Mouse (Mus musculus) E14TG2a.4 (cell line): ENCODE measurements around the gene Cntn1.

ENCODE experiments used
- CTCF ChIP-seq: conservative IDR thresholded peaks from 2 replicates; pipeline ENCODE4 v1.5.1; 2014; ENCODE audit warnings: low read length
- POU5F1 ChIP-seq: IDR thresholded peaks from 2 replicates; pipeline ENCODE4 v1.6.1; 2014; ENCODE audit warnings: low read length, borderline replicate concordance

- TF ChIP-seq CTCF = no peak
- TF ChIP-seq POU5F1 = no peak
These were observed 82.0 kb downstream of the Cntn1 start for GRCm38 (mm10) chr15:92132936-92133335.
